Mouse (Mus musculus) cerebellum, adult 2 months (tissue): Measurements from ENCODE around the gene Cd180.

Experiments
- CTCF ChIP-seq: fragments of 200-500 bp; IDR thresholded peaks from 2 replicates; pipeline ENCODE4 v1.5.1; 2011; ENCODE audit warnings: low read depth, mild to moderate bottlenecking, control low read depth, low read length, moderate library complexity, borderline replicate concordance; ENCODE audit not compliant: insufficient read depth
- POLR2A ChIP-seq: fragments of 200-500 bp; IDR thresholded peaks from 2 replicates; pipeline ENCODE4 v1.6.1; 2011; ENCODE audit warnings: low read length, control low read depth, borderline replicate concordance; ENCODE audit not compliant: insufficient read depth

DNA sequence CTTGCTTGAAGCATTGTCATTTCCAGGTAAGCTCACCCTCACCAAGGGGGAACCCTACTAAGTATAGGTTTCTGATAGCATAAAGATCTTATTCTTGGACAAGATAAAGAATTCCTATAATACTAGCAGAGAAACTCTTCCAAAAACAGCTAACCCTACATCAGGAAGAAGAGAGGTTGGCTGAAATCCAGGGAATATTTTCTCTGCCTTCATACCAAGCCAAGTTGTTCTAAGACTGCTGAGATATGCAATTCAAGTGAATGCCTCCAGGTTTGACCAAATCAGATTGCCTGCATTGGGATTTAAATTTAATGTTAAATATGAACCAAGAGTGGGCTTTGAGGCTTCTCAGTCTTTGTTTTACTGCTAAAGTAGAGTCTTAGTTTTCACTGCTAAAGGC lies 32.1 kb downstream of the Cd180 start:
- TF ChIP-seq POLR2A (no peak), CTCF (no peak)
